Mouse (Mus musculus) frontal cortex, postnatal 36 days (tissue): ENCODE measurements around the gene Aven.
A peak's percentile ranks its signal among the peaks of the same experiment; 100 is the strongest.

ENCODE experiments used
- DNase-seq, 2 experiments: peaks; one replicate each; pipeline ENCODE4 v3.0.0; 2022; ENCODE audit warnings: low spot score in 2 of 2

Gene Aven

GRCm38 (mm10) chr2:112557453-112557852, 64.7 kb downstream of the Aven start:
- DNase-seq: no peak

- DNase-seq: no peak
These were observed 68.8 kb downstream of the Aven start for GRCm38 (mm10) chr2:112561549-112561948.

GRCm38 (mm10) chr2:112565060-112565459, 72.3 kb downstream of the Aven start:
- no peak for DNase-seq

DNA sequence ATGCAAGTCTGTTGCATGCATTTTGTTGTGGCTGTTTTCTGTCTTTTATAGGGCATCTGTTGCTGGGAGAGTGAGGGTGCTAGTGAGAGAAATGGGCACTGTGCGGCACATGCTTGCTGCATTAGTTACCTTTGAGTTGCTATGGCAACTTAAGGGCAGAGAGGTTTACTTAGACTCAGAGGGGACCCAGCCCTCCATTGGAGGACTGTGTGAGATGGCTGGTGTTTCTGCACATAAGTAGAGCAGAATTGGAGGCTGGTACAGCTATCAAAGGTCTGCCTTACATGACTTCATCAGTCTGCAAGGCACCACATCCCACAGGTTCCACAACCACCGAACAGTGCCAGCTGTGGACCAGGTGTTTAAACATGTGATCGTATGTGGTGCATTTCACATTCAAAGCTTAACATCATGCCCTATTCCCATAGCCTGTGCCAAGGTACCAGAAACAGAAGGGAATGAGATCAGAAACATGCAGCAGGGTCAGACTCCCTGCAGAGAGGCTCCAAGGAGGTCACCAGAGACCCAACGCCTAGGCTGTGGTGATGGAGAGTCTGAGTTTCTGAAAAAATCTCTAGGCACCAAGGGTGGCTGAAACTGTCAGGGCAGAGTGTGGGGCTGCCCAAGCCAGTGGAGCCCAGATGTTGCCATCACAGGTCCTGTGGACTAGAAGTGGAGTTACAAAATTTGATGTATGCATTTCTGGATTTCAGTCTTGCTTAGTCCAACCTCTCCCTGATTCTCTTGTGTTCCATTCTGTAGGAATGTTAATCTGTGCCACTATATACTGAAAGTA, 73.7 kb downstream of the Aven start:
- no peak for DNase-seq

GRCm38 (mm10) chr2:112567786-112568185, 75.0 kb downstream of the Aven start:
- DNase-seq: no peak

- peak; percentile 14 to 20 for DNase-seq
These were observed 98.2 kb downstream of the Aven start for GRCm38 (mm10) chr2:112590985-112591384.

DNA sequence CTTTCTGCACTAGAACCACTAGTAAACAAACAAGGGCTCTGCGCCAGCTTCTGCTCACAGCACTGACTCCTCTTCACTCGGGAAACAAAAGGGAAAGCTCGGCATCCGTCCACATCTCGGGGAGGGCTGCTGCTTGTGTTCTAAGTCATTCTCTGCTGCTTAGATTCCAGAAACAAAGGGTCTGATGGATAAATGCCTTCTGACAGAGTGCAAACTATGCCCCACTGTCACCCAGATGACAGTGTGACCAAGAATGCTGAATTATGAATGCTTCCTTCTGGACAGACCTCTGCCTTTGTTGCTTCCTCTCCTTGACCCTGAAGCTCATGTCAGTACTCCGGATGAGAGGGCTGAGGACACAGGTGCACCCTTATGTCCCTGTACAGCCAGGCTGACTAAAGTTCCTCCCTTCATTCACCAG, 98.7 kb downstream of the Aven start:
- DNase-seq: peak; percentile 22 to 35

DNA sequence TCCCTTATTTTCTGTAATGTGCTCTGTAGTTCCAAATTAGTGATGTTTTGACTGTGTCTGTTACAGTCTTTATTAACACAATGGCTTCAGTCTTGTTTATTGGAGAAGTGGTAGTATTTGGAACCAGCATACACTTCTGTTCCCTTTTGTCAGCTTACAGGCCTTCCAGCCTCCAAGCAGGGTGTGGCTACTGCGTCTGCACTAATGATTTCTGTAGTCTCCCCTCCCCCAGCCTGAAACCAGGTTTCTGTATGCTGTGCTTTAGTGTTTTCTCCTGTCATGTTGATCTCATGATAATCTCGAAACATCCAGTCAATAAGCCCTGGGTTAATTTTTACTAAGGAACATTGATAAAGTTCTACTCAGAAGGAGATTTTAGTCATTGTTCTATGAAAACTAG, 100.6 kb downstream of the Aven start:
- DNase-seq: no peak

DNA sequence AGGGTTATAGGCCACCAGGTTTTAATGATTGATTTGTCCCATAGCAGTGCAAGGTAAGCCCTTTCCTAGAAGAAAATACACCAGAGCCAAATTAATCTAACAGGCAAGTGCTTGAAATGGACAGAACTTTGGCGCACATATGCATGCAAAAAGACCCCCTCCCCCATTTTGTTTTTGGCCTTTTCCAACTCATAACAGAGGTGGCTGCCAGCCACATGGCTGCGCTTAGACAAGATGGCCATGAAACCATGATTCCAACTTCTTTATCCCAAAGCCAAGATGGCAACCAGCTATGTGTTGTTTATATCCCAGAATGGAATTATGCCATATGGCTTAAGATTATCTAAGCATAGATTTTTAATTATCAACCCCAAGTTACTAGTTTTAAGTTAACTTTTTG, 101.0 kb downstream of the Aven start:
- no peak for DNase-seq

- no peak for DNase-seq
These were observed 103.0 kb downstream of the Aven start for GRCm38 (mm10) chr2:112595807-112596206.

- DNase-seq: no peak
These were observed 103.7 kb downstream of the Aven start for GRCm38 (mm10) chr2:112596415-112596814.

- no peak for DNase-seq
These were observed 104.3 kb downstream of the Aven start for GRCm38 (mm10) chr2:112597064-112597463.

DNA sequence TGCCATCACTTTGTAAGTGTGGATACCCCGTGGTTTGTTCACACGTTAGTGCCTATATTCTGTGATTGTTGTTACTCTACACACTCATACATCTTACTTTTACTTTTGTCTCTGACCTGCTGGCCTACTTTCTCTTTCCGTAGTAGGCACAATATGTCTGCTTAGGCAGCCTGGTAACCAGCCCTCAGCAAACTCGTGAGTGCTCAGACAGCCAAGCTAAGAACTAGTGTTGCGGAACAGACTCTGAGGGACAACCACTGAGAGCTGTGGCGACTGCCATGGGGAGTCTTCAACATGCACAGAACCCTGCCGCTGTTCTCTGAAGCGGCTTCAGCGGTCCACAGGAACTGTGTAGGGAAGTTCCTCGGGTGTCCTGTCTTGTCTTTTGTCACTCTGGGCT, 107.5 kb downstream of the Aven start:
- no peak for DNase-seq

GRCm38 (mm10) chr2:112602487-112602886, 109.7 kb downstream of the Aven start:
- DNase-seq: peak; percentile 7 to 16

DNA sequence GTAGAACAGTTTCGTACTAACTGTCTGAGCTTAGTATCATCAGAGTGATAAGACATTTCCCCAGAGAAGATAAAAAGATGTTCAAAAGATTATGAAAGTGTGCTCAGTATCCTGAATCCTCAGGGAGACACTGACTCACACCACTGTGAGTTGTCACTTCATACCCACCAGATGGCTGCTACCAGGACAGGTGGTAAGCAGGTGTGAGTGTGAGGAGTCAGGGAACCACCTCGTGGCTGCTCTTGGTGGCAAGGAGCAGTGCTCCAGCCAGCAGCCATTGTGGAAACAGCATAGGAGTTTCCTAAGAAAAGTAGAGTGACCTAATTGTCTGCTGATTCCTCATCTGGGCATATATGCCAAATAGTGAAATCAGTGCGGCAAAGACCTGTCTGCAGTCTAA, 113.8 kb downstream of the Aven start:
- DNase-seq: no peak

DNA sequence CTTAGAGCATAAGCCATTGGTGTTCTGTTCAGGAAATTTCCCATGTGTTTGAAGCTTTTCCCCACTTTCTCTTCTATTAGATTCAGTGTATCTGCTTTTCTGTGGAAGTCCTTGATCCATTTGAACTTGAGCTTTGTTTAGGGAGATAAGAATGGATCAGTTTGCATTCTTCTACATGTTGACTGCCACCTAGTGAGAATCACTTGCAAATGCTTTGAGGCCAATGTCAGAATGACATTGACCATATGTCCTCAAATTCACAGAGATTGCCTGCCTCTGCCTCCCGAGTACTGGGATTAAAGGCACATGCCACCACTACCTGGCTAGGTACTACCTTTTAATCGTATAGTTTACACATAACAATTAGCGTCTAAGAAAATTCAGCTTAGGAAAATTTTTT, 119.9 kb downstream of the Aven start:
- no peak for DNase-seq

DNA sequence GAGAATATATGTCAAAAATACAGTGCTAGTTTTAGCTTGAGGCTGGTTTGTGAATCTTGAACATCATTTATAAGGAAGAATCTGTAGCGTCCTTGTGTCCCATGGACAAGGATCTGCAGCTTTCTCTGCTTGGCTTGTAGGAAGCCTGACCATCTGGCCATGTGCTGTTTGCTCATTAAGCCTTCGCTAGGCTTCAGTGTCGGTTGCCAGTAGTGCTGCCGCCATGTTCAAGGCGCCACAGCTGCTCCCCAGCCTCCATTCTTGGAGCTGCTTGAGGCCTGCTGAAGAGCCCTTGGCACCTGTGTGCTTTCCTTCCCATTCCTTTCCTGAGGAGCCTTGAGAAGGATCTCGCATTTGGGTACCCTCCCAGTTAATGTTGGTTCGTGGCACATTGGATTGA, 121.6 kb downstream of the Aven start:
- DNase-seq: no peak

DNA sequence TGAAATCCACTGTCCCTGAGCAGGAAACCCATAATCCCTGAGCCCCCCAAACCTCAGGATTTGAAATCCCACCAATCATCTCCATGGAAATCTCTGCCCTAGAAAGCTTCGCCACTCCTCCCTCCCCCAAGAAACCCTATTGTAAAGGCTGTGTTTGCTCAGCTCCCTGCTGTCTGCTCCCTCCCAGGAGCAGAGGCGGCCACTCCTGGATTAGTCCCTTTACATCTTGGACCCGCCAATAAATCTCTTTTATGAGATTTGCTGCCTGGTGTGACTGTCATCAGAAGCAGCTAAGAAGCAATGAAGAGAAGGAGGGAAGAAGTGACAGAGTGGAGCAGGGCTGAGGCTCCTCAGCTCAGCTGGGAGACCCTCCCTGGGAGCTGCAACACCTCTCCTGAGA, 124.4 kb downstream of the Aven start:
- DNase-seq: no peak

- DNase-seq: no peak
These were observed 132.4 kb downstream of the Aven start for GRCm38 (mm10) chr2:112625156-112625555.

DNA sequence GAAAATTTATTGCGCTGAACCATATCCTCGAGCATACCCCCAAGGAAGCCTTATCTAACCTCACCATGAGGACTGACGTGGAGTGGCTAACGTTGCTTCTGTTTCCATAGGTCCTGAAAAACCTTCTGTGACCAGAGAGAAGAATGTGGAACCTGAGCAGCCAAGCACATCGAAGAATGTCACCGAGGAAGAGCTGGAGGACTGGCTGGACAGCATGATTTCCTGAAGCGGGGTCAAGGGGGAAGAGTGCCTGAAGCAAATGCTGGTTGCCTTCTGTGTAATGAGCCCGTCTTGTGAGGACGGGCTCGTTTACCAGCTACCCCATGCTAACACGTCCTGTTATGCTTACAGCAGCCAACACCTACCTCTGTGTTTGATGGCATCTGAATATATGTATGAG, 137.9 kb downstream of the Aven start:
- no peak for DNase-seq

- DNase-seq: peak; percentile 41 to 43
These were observed 139.8 kb downstream of the Aven start for GRCm38 (mm10) chr2:112632536-112632935.

- DNase-seq: peak in 1 of 2 experiments; percentile 10
These were observed 144.4 kb downstream of the Aven start for GRCm38 (mm10) chr2:112637206-112637605.

DNA sequence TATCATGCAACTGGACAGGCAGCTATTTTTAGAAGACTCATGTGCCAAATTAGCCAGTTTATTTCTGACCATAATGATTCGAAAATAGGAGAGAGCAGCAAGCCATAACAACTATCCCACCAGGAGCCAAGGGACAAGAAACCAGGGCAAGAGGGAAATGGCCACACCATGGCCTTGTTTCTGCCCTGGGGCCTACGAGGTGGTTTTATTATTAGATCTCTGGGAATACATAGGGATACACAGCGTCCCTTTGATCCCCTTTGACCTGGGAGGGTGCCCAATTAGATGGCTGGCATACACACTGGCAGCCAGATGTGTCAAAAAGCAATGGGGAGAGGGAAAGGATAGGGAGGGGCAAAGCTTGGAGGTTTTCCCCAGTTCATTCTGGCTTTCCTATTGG, 161.1 kb downstream of the Aven start:
- no peak for DNase-seq

DNA sequence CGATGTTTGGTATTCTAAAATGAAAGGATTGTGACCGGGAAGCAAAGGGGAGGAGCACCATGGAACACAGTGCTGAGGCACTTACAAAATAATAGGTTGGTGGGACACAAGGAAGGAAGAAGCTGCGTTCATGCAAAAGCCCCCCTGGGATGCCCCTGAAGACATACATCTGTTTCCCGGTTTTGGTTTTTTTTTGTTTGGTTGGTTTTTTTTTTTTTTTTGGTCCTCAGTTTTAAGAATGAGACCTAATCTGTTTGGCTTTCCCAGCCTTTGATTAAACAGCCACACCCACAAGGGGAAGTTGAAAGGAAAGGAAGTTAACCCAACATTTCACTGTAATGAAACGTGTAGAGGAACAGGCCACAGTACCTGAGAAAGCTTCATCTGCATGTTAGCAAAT, 163.4 kb downstream of the Aven start:
- no peak for DNase-seq
